Mouse (Mus musculus) kidney, embryonic 14.5 days (tissue): Measurements from ENCODE around the gene Ifne. TPM values are rescaled to one million over a fixed set of nuclear protein-coding genes. Genes with fewer than 3 reads are reported as not detected.

Experiments used
- ATAC-seq: fragments of 200-750 bp; cut with Nextera tagmentation; 2 replicates; pipeline ENCODE4 v1.8.0; 2017; ENCODE audit warnings: moderate number of reproducible peaks, mild to moderate bottlenecking, moderate TSS enrichment, moderate library complexity; ENCODE audit not compliant: low FRiP score, low TSS enrichment
- H3K27ac ChIP-seq: fragments of 300-500 bp; sonication (generic); 2 replicates; pipeline ENCODE4 v1.5.1; 2014; ENCODE audit warnings: low read depth, mild to moderate bottlenecking, low read length, moderate library complexity, mixed read lengths
- H3K27me3 ChIP-seq: fragments of 300-500 bp; sonication (generic); 2 replicates; pipeline ENCODE4 v1.6.1; 2014; ENCODE audit warnings: mild to moderate bottlenecking, low read length; ENCODE audit not compliant: control insufficient read depth, insufficient read depth
- H3K36me3 ChIP-seq: fragments of 300-500 bp; sonication (generic); 2 replicates; pipeline ENCODE4 v1.6.1; 2014; ENCODE audit warnings: low read length, mixed read lengths; ENCODE audit not compliant: control insufficient read depth, insufficient read depth
- H3K4me1 ChIP-seq: fragments of 300-500 bp; sonication (generic); 2 replicates; pipeline ENCODE4 v1.6.1; 2014; ENCODE audit warnings: low read length, mixed read lengths; ENCODE audit not compliant: control insufficient read depth, insufficient read depth
- H3K4me2 ChIP-seq: fragments of 300-500 bp; sonication (generic); replicated peaks from 2 replicates; pipeline ENCODE4 v1.6.1; 2014; ENCODE audit warnings: low read depth, mild to moderate bottlenecking, low read length
- H3K4me3 ChIP-seq: fragments of 300-500 bp; sonication (generic); 2 replicates; pipeline ENCODE4 v1.5.1; 2014; ENCODE audit warnings: mild to moderate bottlenecking, low read length
- H3K9ac ChIP-seq: fragments of 300-500 bp; sonication (generic); 2 replicates; pipeline ENCODE4 v1.6.1; 2014; ENCODE audit warnings: low read depth, mild to moderate bottlenecking, low read length, moderate library complexity
- H3K9me3 ChIP-seq: fragments of 300-500 bp; sonication (generic); 2 replicates; pipeline ENCODE4 v1.6.1; 2016; ENCODE audit warnings: low read length; ENCODE audit not compliant: control insufficient read depth
- WGBS: fragments of 180-500 bp; shearing (Covaris S2); extraction: QIAGEN DNeasy Blood & Tissue Kit; methylation state at CpG from one replicate; pipeline ENCODE4 v1.1.7; 2014; 5-methylcytosine and 5-hydroxymethylcytosine counted together
- polyA plus RNA-seq: library from polyadenylated mRNA; unstranded; fragments of >200 nt; fragmentation: Nextera tagmentation; extraction: Ambion mirVana; gene quantifications from 2 replicates; pipeline ENCODE4 v1.2.1, GENCODE M21; 2014

Gene Ifne
- polyA plus RNA-seq, 1 experiment from 2014 or later = not detected

DNA sequence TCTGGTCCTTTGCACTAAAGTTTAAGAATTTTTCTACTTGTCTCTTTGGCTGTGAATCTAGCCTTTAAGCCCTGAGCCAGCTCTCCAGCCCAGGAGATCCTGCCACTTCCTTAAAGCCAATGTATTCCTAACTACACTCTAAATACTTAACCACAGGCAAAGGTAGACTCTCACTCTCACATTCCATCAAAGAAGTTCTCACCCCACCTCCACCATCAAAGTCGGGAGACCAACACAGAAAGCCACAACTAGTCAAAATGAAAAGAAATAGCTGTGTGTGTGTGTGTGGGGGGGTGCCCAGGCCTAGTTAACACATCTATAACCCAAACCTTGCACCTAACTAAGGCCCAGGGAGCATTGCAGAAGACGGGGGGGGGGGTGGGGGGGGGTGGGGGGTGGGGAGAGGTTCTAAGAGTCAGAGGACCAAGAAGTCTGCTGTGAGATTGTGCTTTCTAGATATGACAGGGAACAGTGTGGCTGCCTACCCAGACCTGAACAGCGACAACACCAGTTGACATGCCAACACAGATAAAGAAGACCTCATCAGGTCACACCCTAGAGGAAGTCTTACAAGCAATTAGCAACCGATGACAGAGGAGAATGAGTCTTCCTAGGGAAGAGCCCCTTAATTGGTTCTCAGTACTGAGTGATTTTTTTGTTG is 4.4 kb downstream of the Ifne start:
- H3K36me3 ChIP-seq = no peaks in the 10 kb centered on the region
- H3K9me3 ChIP-seq = no peaks in the 10 kb centered on the region
- H3K9ac ChIP-seq = no peak overlapping the region
- 61% methylated on average over 4 of the region's 4 CpGs for WGBS
- no peak for ATAC-seq
- H3K4me2 ChIP-seq = no peak overlapping the region
- H3K4me3 ChIP-seq = no peak overlapping the region
- H3K27ac ChIP-seq = no peak overlapping the region
- no peaks in the 10 kb centered on the region for H3K4me1 ChIP-seq
- H3K27me3 ChIP-seq = peaks cover 3% of the 10 kb centered on the region

DNA sequence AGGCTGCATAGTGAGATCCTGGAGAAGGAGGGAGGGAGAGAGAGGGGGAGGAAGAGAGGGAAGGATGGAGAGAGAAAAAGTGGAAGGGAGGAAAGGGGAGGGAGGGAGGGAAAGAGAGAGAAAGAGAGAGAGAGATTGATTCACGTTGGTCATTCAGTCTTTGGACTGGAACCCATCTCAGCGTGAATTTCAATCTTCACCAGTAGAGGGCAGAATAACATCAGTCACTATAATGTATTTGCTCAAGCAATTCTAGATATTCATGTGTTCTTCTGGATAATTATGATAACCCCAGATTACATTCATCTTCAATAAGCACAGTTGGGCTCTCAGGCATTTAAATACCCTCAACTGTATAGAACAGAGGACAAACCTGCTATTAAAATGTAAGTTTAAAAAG is 7.3 kb downstream of the Ifne start:
- no peak overlapping the region for H3K27ac ChIP-seq
- no peak for ATAC-seq
- peaks cover 3% of the 10 kb centered on the region for H3K27me3 ChIP-seq
- H3K9me3 ChIP-seq = no peaks in the 10 kb centered on the region
- no peaks in the 10 kb centered on the region for H3K4me1 ChIP-seq
- H3K36me3 ChIP-seq = no peaks in the 10 kb centered on the region
- no peak overlapping the region for H3K4me3 ChIP-seq
- no peak overlapping the region for H3K9ac ChIP-seq
- no peak overlapping the region for H3K4me2 ChIP-seq
- 0% methylated on average over 2 of the region's 2 CpGs for WGBS

DNA sequence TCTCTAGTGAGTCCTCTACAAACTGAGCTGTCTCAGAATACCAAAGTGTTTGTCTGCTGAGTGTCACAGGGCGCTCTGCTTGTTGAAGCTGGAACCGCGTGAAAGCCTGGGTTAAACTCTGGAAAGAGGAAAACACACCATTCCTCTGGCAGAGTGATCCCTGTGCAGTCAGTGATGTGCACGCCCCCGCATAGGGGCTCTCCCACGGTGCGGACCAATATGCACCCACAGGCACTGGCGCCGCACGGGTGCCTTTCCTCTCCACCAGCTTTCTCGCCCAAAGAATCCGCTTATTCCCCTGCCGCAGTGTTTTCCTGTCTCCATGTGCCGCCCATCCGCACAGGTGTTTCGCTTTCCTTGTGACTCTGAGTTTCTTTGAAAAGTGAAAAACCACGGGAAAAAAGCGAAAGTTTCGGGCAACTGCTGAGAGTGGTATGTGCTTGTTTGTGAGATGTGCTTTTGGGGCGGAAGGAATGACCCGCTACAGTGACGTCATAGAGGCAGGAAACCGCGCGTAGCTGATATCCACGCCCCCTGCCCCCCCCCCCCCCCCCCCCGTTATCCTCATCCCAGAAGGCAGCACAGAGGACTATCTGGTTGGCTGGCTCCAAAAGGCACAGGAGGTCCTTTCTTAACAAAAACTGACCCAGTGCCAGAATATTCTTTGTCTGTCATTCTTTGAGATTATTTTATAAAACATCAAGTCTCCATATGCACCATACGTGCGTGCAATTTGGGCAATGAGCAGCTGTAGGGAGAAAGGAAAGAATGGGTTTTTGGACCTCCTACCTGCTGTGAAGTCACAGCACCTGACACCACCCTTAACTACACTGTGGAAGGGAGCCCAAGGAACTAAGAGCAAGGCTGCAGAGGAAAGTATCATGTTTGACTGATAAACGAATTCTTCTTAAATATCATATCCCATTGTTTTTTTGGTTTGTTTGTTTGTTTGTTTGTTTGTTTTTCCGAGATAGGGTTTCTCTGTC is 11.8 kb downstream of the Ifne start:
- Histone ChIP-seq H3K9ac (peak overlapping the region; percentile 48; the same call in 1 of the 2 replicates), H3K4me2 (peak overlapping the region; percentile 91), H3K27ac (no peak overlapping the region), H3K4me1 (no peaks in the 10 kb centered on the region), H3K27me3 (peaks cover 6% of the 10 kb centered on the region; the same call in 1 of the 2 replicates), H3K4me3 (peak overlapping the region; percentile 49), H3K36me3 (no peaks in the 10 kb centered on the region), H3K9me3 (no peaks in the 10 kb centered on the region)
- 8% methylated on average over 31 of the region's 31 CpGs for WGBS
- ATAC-seq = peak; percentile 76

DNA sequence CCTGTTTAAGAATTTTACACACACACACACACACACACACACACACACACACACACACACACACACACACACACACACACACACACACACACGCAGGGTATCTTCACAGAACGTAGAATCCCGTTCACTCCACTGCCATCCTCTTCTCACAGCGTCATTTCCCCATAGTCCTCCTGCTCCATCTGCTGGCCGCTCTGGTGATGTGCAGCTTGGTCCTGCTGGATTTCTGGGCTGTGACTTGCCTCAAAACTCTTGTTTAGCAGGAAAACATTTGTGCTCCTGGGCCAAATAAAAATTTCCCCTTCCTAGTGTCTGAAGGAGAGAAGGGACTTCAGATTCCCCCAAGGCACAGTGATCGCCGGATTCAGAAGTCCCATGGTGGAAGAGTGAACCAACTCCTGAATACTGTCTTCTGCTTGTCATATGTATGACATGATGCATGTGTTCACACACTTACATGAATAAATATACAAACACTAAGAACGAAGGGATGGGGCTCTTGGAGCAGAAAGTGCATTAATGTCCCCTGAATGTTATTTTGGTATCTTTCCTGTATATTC is 12.6 kb downstream of the Ifne start:
- under 1% methylated on average over 8 of the region's 8 CpGs for WGBS
- H3K9ac ChIP-seq = peak overlapping the region; percentile 48; the same call in 1 of the 2 replicates
- ATAC-seq = peak; percentile 70
- H3K36me3 ChIP-seq = no peaks in the 10 kb centered on the region
- peak overlapping the region; percentile 49 for H3K4me3 ChIP-seq
- H3K4me1 ChIP-seq = no peaks in the 10 kb centered on the region
- peaks cover 6% of the 10 kb centered on the region; the same call in 1 of the 2 replicates for H3K27me3 ChIP-seq
- H3K27ac ChIP-seq = no peak overlapping the region
- H3K4me2 ChIP-seq = peak overlapping the region; percentile 91
- H3K9me3 ChIP-seq = no peaks in the 10 kb centered on the region

DNA sequence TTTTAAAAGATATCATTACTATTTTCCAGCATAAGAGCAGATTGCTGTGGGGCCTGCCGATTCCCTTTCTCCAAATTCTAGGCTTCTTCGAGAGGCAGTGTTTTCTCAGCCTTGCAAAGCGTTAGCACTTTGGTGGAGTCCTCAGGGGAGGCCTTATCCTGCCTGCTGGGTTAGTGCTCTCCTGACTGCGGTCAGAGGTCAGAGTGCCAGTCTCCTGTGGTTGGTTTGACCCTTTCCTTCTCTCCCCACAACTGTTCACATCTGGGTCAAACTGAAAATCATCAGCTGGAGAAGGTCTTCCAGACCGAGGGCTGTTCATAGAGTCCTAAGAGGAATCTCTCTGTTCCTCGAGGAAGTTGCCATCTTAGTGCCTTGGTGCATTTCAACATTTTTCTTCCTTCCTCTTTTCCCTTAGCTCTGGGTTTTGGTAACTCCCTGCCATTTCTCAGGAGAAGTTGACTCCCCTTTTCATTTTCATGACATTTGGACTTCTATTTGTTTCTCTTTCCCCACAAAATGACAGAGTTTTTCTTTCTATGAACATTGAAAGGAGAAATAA is 14.9 kb downstream of the Ifne start:
- Histone ChIP-seq H3K4me1 (no peaks in the 10 kb centered on the region), H3K4me3 (no peak overlapping the region), H3K36me3 (no peaks in the 10 kb centered on the region), H3K4me2 (no peak overlapping the region), H3K27me3 (peaks cover 6% of the 10 kb centered on the region; the same call in 1 of the 2 replicates), H3K9ac (no peak overlapping the region), H3K27ac (no peak overlapping the region), H3K9me3 (no peaks in the 10 kb centered on the region)
- 49% methylated on average over 6 of the region's 6 CpGs for WGBS
- no peak for ATAC-seq

DNA sequence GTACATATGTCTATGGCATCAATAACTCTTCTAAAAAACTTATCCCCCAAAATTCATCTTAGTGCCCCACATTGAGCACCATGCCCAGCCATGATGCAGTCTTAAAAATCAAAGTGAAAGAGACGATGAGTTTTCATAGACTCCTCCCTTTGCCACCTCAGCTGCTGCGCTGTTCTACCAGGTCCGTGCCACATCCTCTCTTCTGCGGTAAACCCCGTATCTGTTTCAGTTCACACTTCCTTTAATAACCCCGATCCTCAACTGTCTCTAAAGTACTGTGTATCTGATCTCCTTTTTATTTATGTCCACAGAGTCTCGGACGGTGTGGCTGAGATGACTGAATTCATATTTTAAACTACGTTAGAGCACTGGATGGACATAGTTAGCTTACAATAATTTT is 15.4 kb downstream of the Ifne start:
- Histone ChIP-seq H3K9me3 (no peaks in the 10 kb centered on the region), H3K9ac (no peak overlapping the region), H3K36me3 (no peaks in the 10 kb centered on the region), H3K27ac (no peak overlapping the region), H3K4me3 (no peak overlapping the region), H3K4me1 (no peaks in the 10 kb centered on the region), H3K27me3 (peaks cover 6% of the 10 kb centered on the region; the same call in 1 of the 2 replicates), H3K4me2 (no peak overlapping the region)
- ATAC-seq = no peak
- WGBS = 58% methylated on average over 9 of the region's 9 CpGs

DNA sequence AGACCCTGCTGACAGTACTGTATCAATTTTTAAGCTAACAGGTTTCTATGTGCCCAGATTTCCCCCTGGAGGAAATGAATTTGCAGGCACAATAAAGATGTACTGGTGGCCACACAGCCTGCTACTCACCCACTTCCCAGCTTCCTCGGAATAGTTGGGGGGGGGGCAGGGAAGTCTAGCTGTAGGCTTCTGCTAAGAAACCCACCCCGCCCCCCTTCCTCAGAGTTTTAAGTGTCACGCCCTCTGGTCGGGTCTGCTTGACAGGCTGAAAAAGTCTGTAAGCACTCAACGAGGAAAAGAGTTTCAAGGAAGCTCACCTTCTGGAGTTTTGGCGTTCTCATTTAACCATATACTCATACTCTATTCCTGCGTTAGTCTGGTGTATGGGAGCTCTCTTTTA is 16.7 kb downstream of the Ifne start:
- no peak for ATAC-seq

DNA sequence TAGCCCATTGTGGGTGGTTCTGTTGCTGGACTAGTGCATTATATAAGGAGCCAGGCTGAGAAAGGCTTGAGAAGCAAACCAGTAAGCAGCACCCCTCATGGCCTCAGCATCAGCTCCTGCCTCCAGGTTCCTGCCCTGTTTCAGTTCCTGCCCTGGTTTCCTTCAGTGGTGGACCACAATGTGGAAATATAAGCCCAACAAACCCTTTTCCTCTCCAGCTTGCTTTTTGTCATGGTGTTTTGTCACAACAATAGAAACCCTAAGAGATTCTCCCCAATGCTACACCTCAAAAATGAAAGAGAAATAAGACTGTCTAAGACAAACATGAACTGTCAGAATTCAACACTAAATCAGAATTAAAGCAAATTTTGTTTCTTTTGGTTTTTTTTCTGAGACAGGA is 20.8 kb downstream of the Ifne start:
- no peak overlapping the region for H3K4me3 ChIP-seq
- no peak overlapping the region for H3K4me2 ChIP-seq
- no peaks in the 10 kb centered on the region for H3K36me3 ChIP-seq
- ATAC-seq = no peak
- no peaks in the 10 kb centered on the region for H3K27me3 ChIP-seq
- H3K4me1 ChIP-seq = no peaks in the 10 kb centered on the region
- H3K9ac ChIP-seq = no peak overlapping the region
- no peaks in the 10 kb centered on the region for H3K9me3 ChIP-seq
- H3K27ac ChIP-seq = no peak overlapping the region

More for the DNA sequence above, 16.7 kb downstream of the Ifne start:
- Histone ChIP-seq H3K9me3 (no peaks in the 10 kb centered on the region), H3K4me2 (no peak overlapping the region), H3K36me3 (no peaks in the 10 kb centered on the region), H3K27me3 (peaks cover 6% of the 10 kb centered on the region; the same call in 1 of the 2 replicates), H3K4me3 (no peak overlapping the region), H3K27ac (no peak overlapping the region), H3K9ac (no peak overlapping the region), H3K4me1 (no peaks in the 10 kb centered on the region)
- WGBS = 7% methylated on average over 7 of the region's 7 CpGs
